ENCODE assay signal across 8 mouse cellular contexts in genomic region chr17:49428751-49429415, GRCm38 (mm10). TPM values are rescaled to one million over a fixed set of nuclear protein-coding genes. Genes with fewer than 3 reads are reported as not detected.
DNase-seq lines count a peak whose midpoint lies in the region; ATAC-seq and TF ChIP-seq lines count a peak whose summit lies in the region.

No protein-coding gene starts in this region.

- peaks cover 9% of the 10 kb centered on the region; the same call in 1 of the 2 replicates for H3K4me1 ChIP-seq in forebrain, postnatal 0 days (ENCODE audit: insufficient read depth)
- peaks cover 21% of the 10 kb centered on the region for H3K4me1 ChIP-seq in intestine, embryonic 16.5 days (ENCODE audit: control insufficient read depth, insufficient read depth, low read length)
- H3K4me1 ChIP-seq in lung, postnatal 0 days (ENCODE audit: insufficient read depth, low read depth, low read length): peaks cover 18% of the 10 kb centered on the region; the same call in 1 of the 2 replicates
- H3K4me1 ChIP-seq in stomach, embryonic 15.5 days: peaks cover 28% of the 10 kb centered on the region

- 64% methylated on average over 13 of the region's 13 CpGs for WGBS in forebrain, postnatal 0 days
- WGBS in intestine, embryonic 16.5 days: 21% methylated on average over 13 of the region's 13 CpGs
- 8% methylated on average over 13 of the region's 13 CpGs for WGBS in lung, postnatal 0 days
- WGBS in stomach, embryonic 15.5 days: 24% methylated on average over 13 of the region's 13 CpGs

- ATAC-seq in forebrain, postnatal 0 days: peak; percentile 34
- ATAC-seq in intestine, embryonic 16.5 days: peak; percentile 66
- peak; percentile 73 for ATAC-seq in lung, postnatal 0 days
- ATAC-seq in stomach, embryonic 15.5 days (ENCODE audit: insufficient read depth, low FRiP score, low read depth): no peak

- peak overlapping the region; percentile 49 for H3K4me3 ChIP-seq in forebrain, postnatal 0 days (ENCODE audit: low read depth, low read length)
- peak overlapping the region; percentile 72 for H3K4me3 ChIP-seq in intestine, embryonic 16.5 days (ENCODE audit: low read length)
- H3K4me3 ChIP-seq in lung, postnatal 0 days (ENCODE audit: low read depth, low read length): peak overlapping the region; percentile 67
- H3K4me3 ChIP-seq in stomach, embryonic 15.5 days (replicated peaks): peak overlapping the region; percentile 71

- no peak overlapping the region for H3K27ac ChIP-seq in forebrain, postnatal 0 days (ENCODE audit: low read depth, low read length)
- H3K27ac ChIP-seq in intestine, embryonic 16.5 days (ENCODE audit: low read length): peak overlapping the region; percentile 73
- peak overlapping the region; percentile 91 for H3K27ac ChIP-seq in lung, postnatal 0 days (ENCODE audit: low read length)
- H3K27ac ChIP-seq in stomach, embryonic 15.5 days: peak overlapping the region; percentile 76

- peak overlapping the region; percentile 74 for H3K9ac ChIP-seq in forebrain, postnatal 0 days
- H3K9ac ChIP-seq in intestine, embryonic 16.5 days (ENCODE audit: low read depth, low read length): peak overlapping the region; percentile 87
- H3K9ac ChIP-seq in lung, postnatal 0 days (replicated peaks; ENCODE audit: low read depth): peak overlapping the region; percentile 86
- H3K9ac ChIP-seq in stomach, embryonic 15.5 days: peak overlapping the region; percentile 71

- intact Hi-C loops in heart, postnatal 25 days (cut with DNase I): no loop called here

- no peaks in the 10 kb centered on the region for H3K9me3 ChIP-seq in forebrain, postnatal 0 days (ENCODE audit: low read length)
- H3K9me3 ChIP-seq in intestine, embryonic 16.5 days (ENCODE audit: control insufficient read depth, low read length): no peaks in the 10 kb centered on the region
- H3K9me3 ChIP-seq in lung, postnatal 0 days (ENCODE audit: low read length): no peaks in the 10 kb centered on the region
- no peaks in the 10 kb centered on the region for H3K9me3 ChIP-seq in stomach, embryonic 15.5 days

- no peaks in the 10 kb centered on the region for H3K27me3 ChIP-seq in forebrain, postnatal 0 days (ENCODE audit: insufficient read depth, low read length)
- no peaks in the 10 kb centered on the region for H3K27me3 ChIP-seq in intestine, embryonic 16.5 days (replicated peaks; ENCODE audit: control insufficient read depth, insufficient read depth, low read length)
- H3K27me3 ChIP-seq in lung, postnatal 0 days (replicated peaks; ENCODE audit: insufficient read depth, low read length): no peaks in the 10 kb centered on the region
- H3K27me3 ChIP-seq in stomach, embryonic 15.5 days (replicated peaks): no peaks in the 10 kb centered on the region

- H3K4me2 ChIP-seq in forebrain, postnatal 0 days (ENCODE audit: low read depth): peak overlapping the region; percentile 83
- peak overlapping the region; percentile 69 for H3K4me2 ChIP-seq in intestine, embryonic 16.5 days (ENCODE audit: low read depth, low read length)
- peak overlapping the region; percentile 76 for H3K4me2 ChIP-seq in lung, postnatal 0 days (replicated peaks; ENCODE audit: low read depth, low read length)
- H3K4me2 ChIP-seq in stomach, embryonic 15.5 days: peak overlapping the region; percentile 78

- peak; percentile 67 to 69 for DNase-seq in heart, adult 18-20 months
- no peak for DNase-seq in heart, postnatal 25 days (ENCODE audit: low spot score)
- DNase-seq in cerebellum, adult 11 months: peak; percentile 49
- DNase-seq in forebrain, postnatal 0 days: no peak
- DNase-seq in lung, postnatal 0 days (ENCODE audit: low spot score): peak; percentile 96
- DNase-seq in right cerebral cortex, postnatal 14 days: no peak

- no peak for TF ChIP-seq CTCF in forebrain, postnatal 0 days (IDR thresholded peaks at IDR 0.05; ENCODE audit: low read depth)
- no peak for TF ChIP-seq CTCF in lung, postnatal 0 days (IDR thresholded peaks at IDR 0.05)

- H3K36me3 ChIP-seq in forebrain, postnatal 0 days (ENCODE audit: insufficient read depth): no peaks in the 10 kb centered on the region
- H3K36me3 ChIP-seq in intestine, embryonic 16.5 days (ENCODE audit: control insufficient read depth, insufficient read depth, low read length): no peaks in the 10 kb centered on the region
- peaks cover 8% of the 10 kb centered on the region; the same call in 1 of the 2 replicates for H3K36me3 ChIP-seq in lung, postnatal 0 days (ENCODE audit: insufficient read depth, low read length)
- 0 out of 2 replicates have a peak, but pooled peaks cover 6% of the 10 kb centered on the region for H3K36me3 ChIP-seq in stomach, embryonic 15.5 days

- peak; percentile 96 for TF ChIP-seq EP300 in lung, postnatal 0 days (IDR thresholded peaks at IDR 0.05)

RNA-seq across cellular contexts. Expression of gene Mocs1, which starts 0.7 kb away (rescaled TPM):
- 10 to 100 TPM; 19.9 to 24.0 TPM for total RNA-seq in heart, adult 18-20 months (2021)
- 10 to 100 TPM; 20.8 to 21.4 TPM for total RNA-seq in heart, postnatal 25 days (2021)
- 9.3 and 12.7 TPM in 2 replicates for total RNA-seq in forebrain, postnatal 0 days (2014; rRNA removed)
- polyA plus RNA-seq in forebrain, postnatal 0 days (2015; fragmentation: Nextera tagmentation; extraction: Ambion mirVana): 4.2 and 4.6 TPM in 2 replicates
- 11.4 and 14.6 TPM in 2 replicates for polyA plus RNA-seq in intestine, embryonic 16.5 days (2015; fragmentation: Nextera tagmentation; extraction: Ambion mirVana)
- 5.4 and 7.2 TPM in 2 replicates for polyA plus RNA-seq in lung, postnatal 0 days (2015; fragmentation: Nextera tagmentation; extraction: Ambion mirVana)
- 8.2 TPM in 2 replicates for polyA plus RNA-seq in stomach, embryonic 15.5 days (2015; fragmentation: Nextera tagmentation; extraction: Ambion mirVana)

Comparison
In these comparisons a context has a peak if more than half of its experiments do, and no peak if none do; other contexts are left out.
1. DNase-seq: peak in heart, adult 18-20 months (2 of 2), cerebellum, adult 11 months (single experiment) and lung, postnatal 0 days (single experiment); none in heart, postnatal 25 days (single experiment), forebrain, postnatal 0 days (single experiment) and right cerebral cortex, postnatal 14 days (single experiment).
2. Peak in every context shown above with its lines, with median percentiles within 50 percentile points of each other: H3K4me2 ChIP-seq, H3K4me3 ChIP-seq and H3K9ac ChIP-seq.